Mouse (Mus musculus): ENCODE results near the gene Agpat1.

DNA sequence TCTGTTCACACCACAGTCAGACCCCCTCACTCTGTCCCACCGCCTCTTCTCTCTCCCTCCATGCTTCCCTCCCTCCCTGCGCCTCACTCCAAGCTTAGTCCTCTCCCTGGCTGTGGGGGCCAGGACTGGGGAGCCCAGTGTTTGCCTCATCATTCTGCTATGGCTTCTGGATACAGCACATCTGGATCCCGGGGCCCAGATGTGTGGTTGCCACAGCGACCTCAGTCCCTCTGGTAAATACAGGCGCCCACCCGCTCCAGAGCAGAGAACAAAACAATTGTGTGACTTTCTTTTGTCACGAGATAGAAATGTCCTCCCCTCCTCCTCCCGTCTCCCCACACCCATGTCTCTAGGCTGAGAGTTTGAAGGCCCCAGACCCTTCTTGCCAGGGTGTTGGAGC lies 52.6 kb downstream of the Agpat1 start:
- TF ChIP-seq CTCF (IDR thresholded peaks at IDR 0.05; ENCODE audit: low read depth) (no peak), EP300 (IDR thresholded peaks at IDR 0.05; ENCODE audit: low read depth) (no peak)
